8 mouse cellular contexts compared by ENCODE assay signal in genomic region chr1:131829279-131829678, GRCm38 (mm10). TPM values are rescaled to one million over a fixed set of nuclear protein-coding genes. Genes with fewer than 3 reads are reported as not detected.
DNase-seq lines count a peak whose midpoint lies in the region; ATAC-seq lines count a peak whose summit lies in the region.

No protein-coding gene starts in this region.

- H3K4me3 ChIP-seq in intestine, embryonic 14.5 days (ENCODE audit: low read depth, low read length): peak overlapping the region; percentile 61
- peak overlapping the region; percentile 58; the same call in 1 of the 2 replicates for H3K4me3 ChIP-seq in neural tube, embryonic 14.5 days (ENCODE audit: low read depth, low read length)

- H3K4me2 ChIP-seq in intestine, embryonic 14.5 days (ENCODE audit: low read length): peak overlapping the region; percentile 80
- H3K4me2 ChIP-seq in neural tube, embryonic 14.5 days (ENCODE audit: low read depth, low read length): peak overlapping the region; percentile 87

- H3K36me3 ChIP-seq in intestine, embryonic 14.5 days (ENCODE audit: control insufficient read depth, insufficient read depth, low read length): peaks cover 23% of the 10 kb centered on the region
- H3K36me3 ChIP-seq in neural tube, embryonic 14.5 days (ENCODE audit: control insufficient read depth, insufficient read depth, low read length): no peaks in the 10 kb centered on the region

- H3K9me3 ChIP-seq in intestine, embryonic 14.5 days (ENCODE audit: control insufficient read depth, low read length): no peaks in the 10 kb centered on the region
- no peaks in the 10 kb centered on the region for H3K9me3 ChIP-seq in neural tube, embryonic 14.5 days (ENCODE audit: control insufficient read depth, low read length)

- H3K4me1 ChIP-seq in intestine, embryonic 14.5 days (replicated peaks; ENCODE audit: control insufficient read depth, insufficient read depth, low read length): peaks cover 14% of the 10 kb centered on the region
- peaks cover 19% of the 10 kb centered on the region for H3K4me1 ChIP-seq in neural tube, embryonic 14.5 days (ENCODE audit: control insufficient read depth, insufficient read depth, low read length)

- H3K27me3 ChIP-seq in intestine, embryonic 14.5 days (replicated peaks; ENCODE audit: control insufficient read depth, insufficient read depth, low read length): no peaks in the 10 kb centered on the region
- H3K27me3 ChIP-seq in neural tube, embryonic 14.5 days (ENCODE audit: control insufficient read depth, insufficient read depth, low read length): no peaks in the 10 kb centered on the region

- H3K9ac ChIP-seq in intestine, embryonic 14.5 days (ENCODE audit: low read length): peak overlapping the region; percentile 21; the same call in 1 of the 2 replicates
- H3K9ac ChIP-seq in neural tube, embryonic 14.5 days (replicated peaks; ENCODE audit: low read depth, low read length): no peak overlapping the region

- DNase-seq in cerebellum, adult 9-11 months: peak; percentile 59
- no peak for DNase-seq in cerebellum, adult 11 months
- peak; percentile 39 for DNase-seq in ovary, adult 18-20 months (ENCODE audit: low spot score)
- no peak for DNase-seq in ovary, postnatal 14 days (ENCODE audit: low spot score)
- no peak for DNase-seq in intestine, embryonic 14.5 days (ENCODE audit: low spot score)
- DNase-seq in thymus, postnatal 10 days (ENCODE audit: low spot score in 2 of 2): no peak
- DNase-seq in Muller cell, postnatal 12 days (ENCODE audit: inconsistent ontology term): no peak

- no peak overlapping the region for H3K27ac ChIP-seq in intestine, embryonic 14.5 days (ENCODE audit: low read depth)
- no peak overlapping the region for H3K27ac ChIP-seq in neural tube, embryonic 14.5 days (ENCODE audit: low read depth, low read length)

- 47% methylated on average over 5 of the region's 5 CpGs for WGBS in intestine, embryonic 14.5 days
- WGBS in neural tube, embryonic 14.5 days: 39% methylated on average over 5 of the region's 5 CpGs

- ATAC-seq in intestine, embryonic 14.5 days (replicated peaks; ENCODE audit: low FRiP score, low TSS enrichment, low read depth): no peak
- no peak for ATAC-seq in neural tube, embryonic 14.5 days (ENCODE audit: low read depth)

RNA-seq across cellular contexts. Expression of gene Slc41a1, which starts 2.0 kb away (rescaled TPM):
- polyA plus RNA-seq in intestine, embryonic 14.5 days (2014; fragmentation: Nextera tagmentation; extraction: Ambion mirVana): 8.4 and 8.9 TPM in 2 replicates
- polyA plus RNA-seq in neural tube, embryonic 14.5 days (2014; fragmentation: Nextera tagmentation; extraction: Ambion mirVana): 7.8 and 15.7 TPM in 2 replicates

RNA-seq across cellular contexts. Expression of gene Pm20d1, which starts 32.1 kb away (rescaled TPM):
- polyA plus RNA-seq in intestine, embryonic 14.5 days (2014; fragmentation: Nextera tagmentation; extraction: Ambion mirVana): 0.71 and 1.4 TPM in 2 replicates
- polyA plus RNA-seq in neural tube, embryonic 14.5 days (2014; fragmentation: Nextera tagmentation; extraction: Ambion mirVana): 0.08 and 0.37 TPM in 2 replicates

RNA-seq across cellular contexts. Expression of gene Rab29, which starts 37.7 kb away (rescaled TPM):
- polyA plus RNA-seq in intestine, embryonic 14.5 days (2014; fragmentation: Nextera tagmentation; extraction: Ambion mirVana): 17.6 and 18.4 TPM in 2 replicates
- polyA plus RNA-seq in neural tube, embryonic 14.5 days (2014; fragmentation: Nextera tagmentation; extraction: Ambion mirVana): 3.3 and 8.4 TPM in 2 replicates

Comparison
In these comparisons a context has a peak if more than half of its experiments do, and no peak if none do; other contexts are left out.
1. DNase-seq: peak in cerebellum, adult 9-11 months (single experiment) and ovary, adult 18-20 months (single experiment); none in cerebellum, adult 11 months (single experiment), ovary, postnatal 14 days (single experiment), intestine, embryonic 14.5 days (single experiment), thymus, postnatal 10 days (0 of 2) and Muller cell, postnatal 12 days (single experiment).